Mouse (Mus musculus) C2C12 (cell line): Measurements from ENCODE around the gene Mrps23. TPM values are rescaled to one million over a fixed set of nuclear protein-coding genes. Genes with fewer than 3 reads are reported as not detected.

Experiments
- H3K27me3 ChIP-seq: one replicate; pipeline ENCODE4 v1.6.1; 2011; ENCODE audit not compliant: control insufficient read depth, insufficient read depth, insufficient read length
- H3K36me3 ChIP-seq: one replicate; pipeline ENCODE4 v1.6.1; 2011; ENCODE audit not compliant: control insufficient read depth, insufficient read depth
- H3K4me3 ChIP-seq: one replicate; pipeline ENCODE4 v1.5.1; 2011; ENCODE audit warnings: mild to moderate bottlenecking, control low read depth; ENCODE audit not compliant: poor library complexity, insufficient read depth, severe bottlenecking
- H3K79me2 ChIP-seq: one replicate; pipeline ENCODE4 v1.6.1; 2011; ENCODE audit not compliant: control insufficient read depth, insufficient read depth
- H3K79me3 ChIP-seq: one replicate; pipeline ENCODE4 v1.6.1; 2011; ENCODE audit warnings: low read depth, control low read depth
- H3ac ChIP-seq: one replicate; pipeline ENCODE3; 2011; ENCODE audit warnings: low read depth; ENCODE audit not compliant: control insufficient read depth, insufficient read length
- CEBPB ChIP-seq: IDR thresholded peaks from one replicate; pipeline ENCODE4 v1.6.1; 2011; ENCODE audit warnings: low read depth, mild to moderate bottlenecking, control low read depth, moderate library complexity
- CTCF ChIP-seq: IDR thresholded peaks from one replicate; pipeline ENCODE4 v1.5.1; 2011; ENCODE audit not compliant: control insufficient read depth, insufficient read depth, insufficient read length
- FOSL1 ChIP-seq: IDR thresholded peaks from one replicate; pipeline ENCODE4 v1.8.0; 2011; ENCODE audit warnings: mild to moderate bottlenecking, low read length; ENCODE audit not compliant: poor library complexity, insufficient read depth, severe bottlenecking
- MAX ChIP-seq: IDR thresholded peaks from one replicate; pipeline ENCODE4 v1.6.1; 2011; ENCODE audit warnings: mild to moderate bottlenecking, control low read depth
- MYOD1 ChIP-seq: IDR thresholded peaks from one replicate; pipeline ENCODE4 v1.6.1; 2011; ENCODE audit warnings: low read depth; ENCODE audit not compliant: control insufficient read depth, insufficient read length
- MYOG ChIP-seq: IDR thresholded peaks from one replicate; pipeline ENCODE4 v1.6.1; 2011; ENCODE audit not compliant: control insufficient read depth, insufficient read length; ENCODE audit errors: extremely low read depth
- USF1 ChIP-seq: IDR thresholded peaks from one replicate; pipeline ENCODE4 v1.6.1; 2011; ENCODE audit warnings: low read depth, mild to moderate bottlenecking, control low read depth, moderate library complexity
- polyA plus RNA-seq: library from polyadenylated mRNA; unstranded; fragments of >200 nt; fragmentation: generic; extraction: Trizol; gene quantifications from one replicate; pipeline ENCODE4 v1.2.1, GENCODE M21; 2012; ENCODE audit warnings: missing spikeins

Gene Mrps23
- polyA plus RNA-seq, 1 experiment = 191 TPM

DNA sequence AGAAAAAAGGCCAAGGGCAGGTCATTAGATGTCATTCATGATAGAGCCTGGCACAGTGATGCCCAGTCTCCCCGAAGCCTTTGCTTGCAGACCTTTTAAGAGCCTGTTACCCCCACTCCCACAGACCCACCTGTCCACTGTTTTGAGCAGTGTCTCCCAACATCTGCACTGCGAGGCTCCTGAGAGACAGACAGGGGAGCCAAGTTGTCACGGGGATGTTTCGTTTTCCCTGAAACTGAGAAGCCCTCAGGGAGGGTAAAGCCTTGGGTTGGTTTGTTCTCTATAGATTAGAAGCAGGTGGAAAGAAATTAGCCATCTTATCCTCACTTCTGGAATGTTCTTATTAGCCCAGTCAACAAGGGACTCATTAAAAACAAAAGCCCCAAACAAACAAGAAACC is 30.6 kb downstream of the Mrps23 start:
- Histone ChIP-seq H3K79me2 (no peaks in the 10 kb centered on the region), H3K36me3 (no peaks in the 10 kb centered on the region), H3K4me3 (no peak overlapping the region), H3K27me3 (no peaks in the 10 kb centered on the region), H3ac (no peak overlapping the region), H3K79me3 (no peaks in the 10 kb centered on the region)
- no peak for TF ChIP-seq CTCF
- TF ChIP-seq CEBPB = no peak
- TF ChIP-seq MAX = no peak
- TF ChIP-seq FOSL1 = no peak
- no peak for TF ChIP-seq MYOG
- no peak for TF ChIP-seq USF1
- no peak for TF ChIP-seq MYOD1

DNA sequence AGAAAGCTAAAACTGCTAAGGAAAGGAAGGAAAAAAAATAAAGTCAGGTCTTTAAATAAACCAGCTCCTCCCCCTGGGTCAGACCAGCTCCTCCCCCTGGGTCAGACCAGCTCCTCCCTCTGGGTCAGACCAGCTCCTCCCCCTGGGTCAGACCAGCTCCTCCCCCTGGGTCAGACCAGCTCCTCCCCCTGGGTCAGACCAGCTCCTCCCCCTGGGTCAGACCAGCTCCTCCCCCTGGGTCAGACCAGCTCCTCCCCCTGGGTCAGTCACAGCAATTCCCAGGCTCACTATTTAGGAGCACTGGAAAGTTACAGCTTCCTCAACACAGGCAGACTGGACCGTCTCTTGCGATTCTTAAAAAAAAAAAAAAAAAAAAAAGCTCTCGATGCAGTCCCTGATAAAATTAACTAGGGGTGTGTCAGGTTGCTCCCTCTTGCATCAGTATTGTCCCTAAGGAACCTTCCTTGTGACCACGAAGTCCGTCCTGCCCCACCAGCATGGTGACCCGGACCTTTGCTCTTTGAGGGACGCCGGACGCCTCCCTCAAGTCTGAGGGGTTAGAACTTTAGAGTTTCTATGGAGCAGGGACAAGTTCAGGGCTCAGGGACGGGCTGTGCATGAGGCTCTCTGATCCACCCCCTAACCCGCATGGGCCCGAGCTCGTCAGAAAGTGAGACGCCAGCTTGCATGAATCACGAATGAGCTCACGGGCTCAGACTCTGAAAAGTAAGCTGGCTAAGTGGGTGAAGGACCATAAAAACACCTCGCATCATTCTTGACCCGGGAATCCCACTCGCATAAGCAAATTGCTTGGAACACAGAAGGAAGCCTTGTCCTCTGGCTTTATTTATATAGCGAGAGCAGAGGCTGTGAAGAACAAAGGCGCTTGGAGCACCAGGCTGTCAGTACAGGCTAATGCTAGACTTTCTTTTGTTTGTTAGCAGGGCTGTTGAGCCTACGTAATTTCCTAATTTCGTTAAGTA is 31.3 kb downstream of the Mrps23 start:
- Histone ChIP-seq H3ac (peak overlapping the region; percentile 63), H3K79me2 (no peaks in the 10 kb centered on the region), H3K4me3 (peak overlapping the region; percentile 18), H3K79me3 (no peaks in the 10 kb centered on the region), H3K36me3 (no peaks in the 10 kb centered on the region), H3K27me3 (no peaks in the 10 kb centered on the region)
- TF ChIP-seq USF1 (no peak), MAX (peak; percentile 58), MYOG (no peak), FOSL1 (no peak), CTCF (no peak), CEBPB (peak; percentile 78), MYOD1 (no peak)

DNA sequence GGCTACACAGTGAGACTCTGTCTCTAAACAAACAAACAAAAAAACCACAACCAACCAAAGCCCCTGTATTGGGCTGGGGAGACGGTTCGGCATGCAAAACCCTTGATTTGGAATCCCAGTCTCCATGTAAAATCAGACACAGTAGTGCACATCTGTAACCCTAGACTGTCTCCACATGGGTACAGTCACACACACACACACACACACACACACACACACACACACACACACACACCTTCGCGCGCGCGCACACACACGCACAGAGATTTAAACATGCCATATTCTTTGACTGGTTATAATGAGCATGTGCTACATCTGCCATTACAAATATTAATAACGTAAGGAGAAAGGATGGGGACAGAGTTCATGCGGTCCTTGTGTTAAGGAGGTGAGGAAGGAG is 36.1 kb downstream of the Mrps23 start:
- Histone ChIP-seq H3ac (no peak overlapping the region), H3K79me3 (no peaks in the 10 kb centered on the region), H3K79me2 (no peaks in the 10 kb centered on the region), H3K27me3 (no peaks in the 10 kb centered on the region), H3K36me3 (no peaks in the 10 kb centered on the region), H3K4me3 (no peak overlapping the region)
- no peak for TF ChIP-seq FOSL1
- TF ChIP-seq MYOD1 = no peak
- TF ChIP-seq USF1 = no peak
- no peak for TF ChIP-seq CEBPB
- no peak for TF ChIP-seq MAX

DNA sequence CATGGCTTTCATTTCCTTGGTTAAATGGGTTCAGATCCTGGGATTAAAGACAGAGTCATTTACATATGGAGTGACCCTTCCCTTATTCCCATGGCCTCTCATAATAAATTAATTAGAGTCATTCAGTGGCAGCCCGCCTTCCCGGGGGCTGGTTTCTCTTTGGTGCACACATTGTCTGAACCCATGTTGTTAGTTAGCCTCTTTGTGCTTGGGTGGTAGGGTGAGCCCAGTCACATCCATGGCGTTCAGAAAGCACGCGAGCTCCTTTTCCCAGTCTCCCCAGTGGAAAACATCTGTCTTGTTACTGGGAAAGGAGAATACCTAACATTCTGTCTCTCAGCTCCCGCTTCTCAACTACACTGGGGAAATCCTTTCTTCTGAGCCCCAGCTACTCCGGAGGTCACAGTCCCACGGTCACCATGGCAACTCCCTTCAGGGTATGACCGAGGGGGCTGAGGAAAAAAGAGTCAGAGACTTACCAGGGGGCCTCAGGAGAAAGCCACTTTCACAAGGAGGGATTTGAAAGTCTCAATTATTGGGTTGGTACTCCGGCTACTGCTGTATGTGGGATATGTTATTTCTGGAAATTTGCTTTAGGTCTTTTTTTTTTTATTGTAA is 36.7 kb downstream of the Mrps23 start:
- Histone ChIP-seq H3ac (no peak overlapping the region), H3K36me3 (no peaks in the 10 kb centered on the region), H3K79me2 (no peaks in the 10 kb centered on the region), H3K4me3 (no peak overlapping the region), H3K27me3 (no peaks in the 10 kb centered on the region), H3K79me3 (no peaks in the 10 kb centered on the region)
- TF ChIP-seq CEBPB (no peak), MYOG (no peak), FOSL1 (no peak), MYOD1 (no peak), CTCF (no peak), MAX (no peak), USF1 (no peak)

DNA sequence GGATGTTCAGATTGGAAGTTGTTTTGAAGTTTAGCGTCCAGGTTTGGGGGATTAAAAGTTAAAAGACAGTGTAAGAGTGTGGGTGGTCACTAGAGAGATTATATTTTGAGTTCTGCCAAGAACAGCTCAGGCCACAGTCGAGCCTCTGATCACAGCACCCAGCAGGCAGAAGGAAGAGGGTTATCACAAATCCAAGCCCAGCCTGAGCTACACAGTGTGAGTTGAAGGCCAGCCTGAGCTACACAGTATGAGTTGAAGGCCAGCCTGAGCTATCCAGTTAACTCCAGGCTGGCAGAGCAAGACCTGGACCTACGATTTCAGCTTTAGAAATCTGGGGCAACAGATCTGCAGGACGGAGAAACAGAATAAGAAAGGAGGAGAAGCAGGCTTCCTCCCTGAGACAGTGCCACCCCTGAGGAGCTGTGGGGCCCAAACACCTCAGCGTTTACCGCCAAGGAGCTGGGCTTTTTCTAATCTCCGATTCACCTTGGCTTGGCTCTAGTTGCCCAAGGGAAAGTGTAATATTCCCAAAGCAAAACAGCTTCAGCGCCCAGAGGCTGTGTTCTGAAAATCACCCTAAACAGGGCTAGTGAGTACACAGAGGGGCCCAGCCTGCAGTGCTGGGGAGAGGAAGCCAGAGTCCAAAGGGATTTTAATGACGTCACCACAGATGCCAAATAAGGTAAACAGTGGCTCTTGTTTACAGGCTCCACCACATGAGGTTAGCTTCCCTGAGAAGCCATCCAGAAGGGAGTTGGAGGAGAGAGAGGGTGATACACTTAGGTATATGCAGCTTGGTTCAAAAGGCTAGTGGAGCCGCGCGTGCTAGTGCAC is 37.5 kb downstream of the Mrps23 start:
- H3K79me3 ChIP-seq = no peaks in the 10 kb centered on the region
- H3ac ChIP-seq = no peak overlapping the region
- no peaks in the 10 kb centered on the region for H3K79me2 ChIP-seq
- H3K36me3 ChIP-seq = no peaks in the 10 kb centered on the region
- no peak overlapping the region for H3K4me3 ChIP-seq
- no peak for TF ChIP-seq USF1
- no peak for TF ChIP-seq MYOG
- TF ChIP-seq CTCF = no peak
- no peak for TF ChIP-seq MAX
- TF ChIP-seq CEBPB = no peak
- no peak for TF ChIP-seq MYOD1
- no peak for TF ChIP-seq FOSL1
- no peaks in the 10 kb centered on the region for H3K27me3 ChIP-seq
